ENCODE assay signal across 13 mouse cellular contexts in genomic region chr13:62865651-62866315, GRCm38 (mm10). TPM values are rescaled to one million over a fixed set of nuclear protein-coding genes. Genes with fewer than 3 reads are reported as not detected.
A peak's percentile ranks its signal among the peaks of the same experiment; 100 is the strongest.
DNase-seq lines count a peak whose midpoint lies in the region; ATAC-seq lines count a peak whose summit lies in the region.
"Had no signal": no experiment of that assay in that cellular context is flagged by ENCODE, and none has a peak within 500 bp of the region (broad histone marks: within the 10 kb centered on the region; RNA-seq: fewer than 3 reads in every experiment).

No protein-coding gene starts in this region.

- no peak overlapping the region for H3K4me3 ChIP-seq in intestine, embryonic 16.5 days (ENCODE audit: low read length)
- no peak overlapping the region for H3K4me3 ChIP-seq in intestine, embryonic 15.5 days (replicated peaks)
- no peak overlapping the region for H3K4me3 ChIP-seq in embryonic facial prominence, embryonic 11.5 days (ENCODE audit: low read depth, low read length)
- H3K4me3 ChIP-seq in limb, embryonic 12.5 days (replicated peaks): no peak overlapping the region
- H3K4me3 ChIP-seq: megakaryocyte, embryonic 14.5 days; neural tube, embryonic 12.5 days had no signal

- H3K36me3 ChIP-seq in intestine, embryonic 16.5 days (ENCODE audit: control insufficient read depth, insufficient read depth, low read length): no peaks in the 10 kb centered on the region
- H3K36me3 ChIP-seq in intestine, embryonic 15.5 days: no peaks in the 10 kb centered on the region
- no peaks in the 10 kb centered on the region for H3K36me3 ChIP-seq in embryonic facial prominence, embryonic 11.5 days (replicated peaks; ENCODE audit: control insufficient read depth, insufficient read depth, low read depth, low read length)
- H3K36me3 ChIP-seq in limb, embryonic 12.5 days: no peaks in the 10 kb centered on the region
- H3K36me3 ChIP-seq: neural tube, embryonic 12.5 days had no signal

- H3K9me3 ChIP-seq in intestine, embryonic 16.5 days (ENCODE audit: control insufficient read depth, low read length): no peaks in the 10 kb centered on the region
- no peaks in the 10 kb centered on the region for H3K9me3 ChIP-seq in intestine, embryonic 15.5 days
- H3K9me3 ChIP-seq in embryonic facial prominence, embryonic 11.5 days (replicated peaks; ENCODE audit: control insufficient read depth, low read length): no peaks in the 10 kb centered on the region
- no peaks in the 10 kb centered on the region for H3K9me3 ChIP-seq in limb, embryonic 12.5 days
- H3K9me3 ChIP-seq: neural tube, embryonic 12.5 days had no signal

- no peaks in the 10 kb centered on the region for H3K4me1 ChIP-seq in intestine, embryonic 16.5 days (ENCODE audit: control insufficient read depth, insufficient read depth, low read length)
- H3K4me1 ChIP-seq in intestine, embryonic 15.5 days (replicated peaks): peaks cover 3% of the 10 kb centered on the region; the same call in 1 of the 2 replicates
- H3K4me1 ChIP-seq in embryonic facial prominence, embryonic 11.5 days (ENCODE audit: control insufficient read depth, insufficient read depth, low read length): no peaks in the 10 kb centered on the region
- peaks cover 30% of the 10 kb centered on the region for H3K4me1 ChIP-seq in limb, embryonic 12.5 days (replicated peaks)
- H3K4me1 ChIP-seq: megakaryocyte, embryonic 14.5 days; neural tube, embryonic 12.5 days had no signal

- DNase-seq in embryo, embryonic 10.5 days (ENCODE audit: low spot score): peak; percentile 41
- peak; percentile 66 for DNase-seq in embryonic facial prominence, embryonic 11.5 days (ENCODE audit: low spot score)
- DNase-seq in layer of hippocampus, adult 8-10 months (ENCODE audit: low spot score in 2 of 2): no peak
- DNase-seq in gastrocnemius, postnatal 14 days: no peak
- DNase-seq: adrenal gland, adult 8-10 months; lung, adult 2 months had no signal

- no peaks in the 10 kb centered on the region for H3K27me3 ChIP-seq in intestine, embryonic 16.5 days (replicated peaks; ENCODE audit: control insufficient read depth, insufficient read depth, low read length)
- H3K27me3 ChIP-seq in intestine, embryonic 15.5 days (replicated peaks): no peaks in the 10 kb centered on the region
- H3K27me3 ChIP-seq in embryonic facial prominence, embryonic 11.5 days (ENCODE audit: control insufficient read depth, insufficient read depth, low read length): no peaks in the 10 kb centered on the region
- H3K27me3 ChIP-seq in limb, embryonic 12.5 days: no peaks in the 10 kb centered on the region
- H3K27me3 ChIP-seq: neural tube, embryonic 12.5 days had no signal

- no peak for ATAC-seq in intestine, embryonic 16.5 days
- no peak for ATAC-seq in intestine, embryonic 15.5 days
- ATAC-seq in embryonic facial prominence, embryonic 11.5 days (replicated peaks; ENCODE audit: insufficient number of reproducible peaks, low FRiP score, low TSS enrichment, low read depth): 0 out of 2 replicates have a peak, but pooled peaks have one; percentile 34
- peak; percentile 82 for ATAC-seq in limb, embryonic 12.5 days (ENCODE audit: insufficient number of reproducible peaks, insufficient read depth, low FRiP score, low TSS enrichment, low read depth)
- ATAC-seq: intestine, postnatal 0 days had no signal

- intact Hi-C loops in gastrocnemius, postnatal 14 days (cut with DNase I; ENCODE audit: low total_unique reads): no loop called here

- WGBS in intestine, embryonic 16.5 days: 63% methylated on average over 11 of the region's 11 CpGs
- WGBS in intestine, embryonic 15.5 days: 65% methylated on average over 11 of the region's 11 CpGs
- WGBS in embryonic facial prominence, embryonic 11.5 days: 41% methylated on average over 11 of the region's 11 CpGs
- 43% methylated on average over 11 of the region's 11 CpGs for WGBS in limb, embryonic 12.5 days

- no peak overlapping the region for H3K9ac ChIP-seq in intestine, embryonic 16.5 days (ENCODE audit: low read depth, low read length)
- H3K9ac ChIP-seq in intestine, embryonic 15.5 days: no peak overlapping the region
- no peak overlapping the region for H3K9ac ChIP-seq in embryonic facial prominence, embryonic 11.5 days (replicated peaks; ENCODE audit: low read length)
- H3K9ac ChIP-seq in limb, embryonic 12.5 days (replicated peaks): peak overlapping the region; percentile 24; the same call in 1 of the 2 replicates
- H3K9ac ChIP-seq: neural tube, embryonic 12.5 days had no signal

- no peak overlapping the region for H3K4me2 ChIP-seq in intestine, embryonic 16.5 days (ENCODE audit: low read depth, low read length)
- H3K4me2 ChIP-seq in intestine, embryonic 15.5 days (replicated peaks): no peak overlapping the region
- no peak overlapping the region for H3K4me2 ChIP-seq in embryonic facial prominence, embryonic 11.5 days (ENCODE audit: low read depth, low read length)
- no peak overlapping the region for H3K4me2 ChIP-seq in limb, embryonic 12.5 days
- H3K4me2 ChIP-seq: neural tube, embryonic 12.5 days had no signal

- peak overlapping the region; percentile 24; the same call in 1 of the 2 replicates for H3K27ac ChIP-seq in intestine, embryonic 16.5 days (ENCODE audit: low read length)
- H3K27ac ChIP-seq in intestine, embryonic 15.5 days: no peak overlapping the region
- H3K27ac ChIP-seq in embryonic facial prominence, embryonic 11.5 days (replicated peaks; ENCODE audit: low read depth, low read length): peak overlapping the region; percentile 7
- H3K27ac ChIP-seq in limb, embryonic 12.5 days: peak overlapping the region; percentile 94
- H3K27ac ChIP-seq: neural tube, embryonic 12.5 days had no signal

RNA-seq across cellular contexts. Expression of gene Fbp2, which starts 7.6 kb away (rescaled TPM):
- 406 and 487 TPM in 2 replicates for polyA plus RNA-seq in intestine, embryonic 16.5 days (2015; fragmentation: Nextera tagmentation; extraction: Ambion mirVana)
- polyA plus RNA-seq in intestine, embryonic 15.5 days (2015; fragmentation: Nextera tagmentation; extraction: Ambion mirVana): 246 and 281 TPM in 2 replicates
- 0.21 and 0.22 TPM in 2 replicates for polyA plus RNA-seq in embryonic facial prominence, embryonic 11.5 days (2014; fragmentation: Nextera tagmentation; extraction: Ambion mirVana)
- 0.73 and 1.1 TPM in 2 replicates for polyA plus RNA-seq in limb, embryonic 12.5 days (2016; fragmentation: Nextera tagmentation; extraction: Ambion mirVana)
- not detected for total RNA-seq in layer of hippocampus, adult 8-10 months (2022)
- 10 to 100 TPM; 63.5 to 77.7 TPM for total RNA-seq in gastrocnemius, postnatal 14 days (2021)
- total RNA-seq: granulocyte monocyte progenitor cell, adult 5-6 weeks had no signal
- polyA plus RNA-seq: neural tube, embryonic 12.5 days had no signal

RNA-seq across cellular contexts. Expression of gene Fbp1, which starts 22.3 kb away (rescaled TPM):
- polyA plus RNA-seq in intestine, embryonic 16.5 days (2015; fragmentation: Nextera tagmentation; extraction: Ambion mirVana): 6.3 and 12.4 TPM in 2 replicates
- polyA plus RNA-seq in intestine, embryonic 15.5 days (2015; fragmentation: Nextera tagmentation; extraction: Ambion mirVana): 2.2 and 4.0 TPM in 2 replicates
- 0.31 TPM in 1 of 2 replicates, not detected in the other for polyA plus RNA-seq in embryonic facial prominence, embryonic 11.5 days (2014; fragmentation: Nextera tagmentation; extraction: Ambion mirVana)
- 0.61 and 0.80 TPM in 2 replicates for polyA plus RNA-seq in limb, embryonic 12.5 days (2016; fragmentation: Nextera tagmentation; extraction: Ambion mirVana)
- total RNA-seq in layer of hippocampus, adult 8-10 months (2022): under 1 TPM in 1 of 4 experiments, not detected in 3; 0.27 TPM
- total RNA-seq in gastrocnemius, postnatal 14 days (2021): not detected

Comparison
In these comparisons a context has a peak if more than half of its experiments do, and no peak if none do; other contexts are left out.
1. ATAC-seq: peak in embryonic facial prominence, embryonic 11.5 days (single experiment) and limb, embryonic 12.5 days (single experiment); none in intestine, embryonic 16.5 days (single experiment) and intestine, embryonic 15.5 days (single experiment).
2. DNase-seq: peak in embryo, embryonic 10.5 days (single experiment) and embryonic facial prominence, embryonic 11.5 days (single experiment); none in layer of hippocampus, adult 8-10 months (0 of 2) and gastrocnemius, postnatal 14 days (single experiment).
3. RNA of gene Fbp2, which starts 7.6 kb away (polyA plus RNA-seq): 406 to 487 TPM in intestine, embryonic 16.5 days and 246 to 281 TPM in intestine, embryonic 15.5 days; 0.73 to 1.1 TPM in limb, embryonic 12.5 days and 0.21 to 0.22 TPM in embryonic facial prominence, embryonic 11.5 days; every median in the first group is over 100 times any median in the second.